Mouse (Mus musculus): ENCODE measurements around the gene Wdr73.
A peak's percentile ranks its signal among the peaks of the same experiment; 100 is the strongest.

DNA sequence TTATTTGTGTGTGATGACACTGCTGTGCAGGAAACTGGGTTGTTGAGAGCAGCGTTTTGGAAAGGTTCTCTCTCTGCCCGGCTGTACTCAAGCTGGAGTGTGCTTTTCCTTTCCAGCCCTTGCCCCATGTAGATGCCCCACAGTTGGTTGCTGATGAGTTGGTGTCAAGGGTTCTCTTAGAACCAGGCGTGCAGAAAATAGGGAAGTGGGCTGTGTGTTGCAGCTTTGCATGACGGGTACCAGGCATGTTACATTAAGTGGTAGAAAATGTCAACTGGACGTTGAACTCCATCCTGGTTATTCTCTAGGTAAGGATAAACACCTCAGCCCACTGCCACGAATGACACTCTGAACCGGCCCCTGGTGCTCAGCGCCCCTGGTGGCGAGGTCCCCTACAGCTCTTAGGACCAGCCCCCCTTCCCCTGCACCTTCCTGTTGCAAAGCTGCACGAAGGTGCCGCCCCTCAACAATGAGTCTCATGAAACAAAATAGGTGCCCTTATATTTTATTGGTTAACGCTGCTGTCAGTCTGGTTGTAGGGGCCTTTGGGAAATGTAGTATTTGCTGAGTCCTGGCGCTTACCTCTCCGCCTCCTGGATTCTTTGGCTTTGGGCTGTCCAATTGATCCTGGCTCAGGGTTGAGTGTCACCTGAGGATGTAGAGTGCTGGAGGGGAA lies 18.1 kb downstream of the Wdr73 start:
- no peak for TF ChIP-seq POLR2A (IDR thresholded peaks at IDR 0.05; ENCODE audit: insufficient read depth, low read depth, low read length)
- peak; percentile 59 for TF ChIP-seq CTCF (IDR thresholded peaks at IDR 0.05)
- TF ChIP-seq EP300 (IDR thresholded peaks at IDR 0.05; ENCODE audit: insufficient read depth, low read depth, low read length), result no peak
